Mouse (Mus musculus): Measurements from ENCODE around the gene Cenpj. TPM values are rescaled to one million over a fixed set of nuclear protein-coding genes. Genes with fewer than 3 reads are reported as not detected.

Gene Cenpj
- polyA plus RNA-seq, 1 experiment from 2014 or later = 13.3 TPM

DNA sequence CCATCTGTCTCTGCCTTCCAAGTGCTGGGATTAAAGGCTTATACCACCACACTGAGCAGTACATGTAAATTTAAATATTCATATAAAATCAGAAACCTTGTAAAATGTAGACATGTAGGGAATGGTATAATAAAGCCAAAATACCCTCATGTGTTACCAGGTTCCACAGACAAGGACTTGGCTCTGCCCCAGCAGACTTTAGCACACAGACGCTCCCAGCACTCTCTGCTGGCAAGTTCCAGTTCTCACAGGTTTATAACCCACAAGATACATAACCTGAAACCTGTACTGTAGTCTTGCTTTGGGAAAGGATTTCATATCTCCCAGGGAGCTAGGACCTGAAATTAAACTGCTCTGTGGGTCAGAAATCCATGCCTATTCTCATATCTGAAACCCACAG, 30.3 kb downstream of the Cenpj start:
- Histone ChIP-seq H3K36me3 (peaks cover 16% of the 10 kb centered on the region), H3K9me3 (no peaks in the 10 kb centered on the region), H3K9ac (no peak overlapping the region), H3K27ac (no peak overlapping the region), H3K27me3 (no peaks in the 10 kb centered on the region), H3K4me3 (no peak overlapping the region), H3K4me1 (no peaks in the 10 kb centered on the region), H3K4me2 (no peak overlapping the region)
- ATAC-seq (ENCODE audit: insufficient number of reproducible peaks, insufficient read depth, low FRiP score, low TSS enrichment, low read depth) = no peak
- 68% methylated on average over 1 of the region's 1 CpGs for WGBS

DNA sequence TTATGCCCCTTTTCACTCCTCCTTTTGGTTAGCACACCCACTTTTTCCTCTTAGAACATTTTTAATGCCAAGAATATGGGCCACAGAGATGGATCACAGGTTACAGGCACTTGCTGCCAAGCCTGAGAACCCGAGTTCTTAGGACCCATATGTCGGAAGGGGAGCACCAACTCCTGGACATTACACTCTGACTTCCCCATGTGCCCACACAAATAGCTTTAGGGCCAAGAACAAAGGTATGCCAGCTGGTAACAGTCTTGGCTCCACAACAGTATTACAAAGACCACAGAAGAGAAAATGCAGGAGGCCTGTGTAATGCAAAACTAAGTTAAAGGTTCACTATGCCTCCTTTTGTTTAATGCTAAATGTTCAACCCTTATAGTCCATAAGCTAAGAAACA, 44.4 kb downstream of the Cenpj start:
- ATAC-seq (ENCODE audit: insufficient number of reproducible peaks, insufficient read depth, low FRiP score, low TSS enrichment, low read depth) = no peak
- H3K36me3 ChIP-seq = peaks cover 34% of the 10 kb centered on the region

DNA sequence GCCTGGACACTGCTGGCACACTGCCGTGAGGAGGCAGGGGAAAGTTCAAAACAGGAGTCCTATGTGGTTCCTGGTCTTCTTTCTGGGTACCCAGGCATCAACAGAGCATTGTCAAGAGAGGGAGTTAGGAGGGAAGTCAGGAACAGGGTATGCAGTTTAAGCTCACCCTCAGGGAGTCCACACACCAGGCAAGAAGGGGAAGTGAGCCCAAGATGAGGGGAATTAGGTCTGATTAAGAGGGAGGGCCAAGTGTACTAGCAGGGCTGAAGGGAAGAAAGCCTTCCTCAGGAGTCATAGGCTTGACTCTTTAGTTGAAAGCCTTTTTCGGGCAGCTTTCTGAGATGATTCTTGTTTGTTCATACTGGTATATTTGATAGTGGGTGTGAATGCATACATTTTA, 60.5 kb downstream of the Cenpj start:
- 83% methylated on average over 2 of the region's 2 CpGs for WGBS
- Histone ChIP-seq H3K36me3 (no peaks in the 10 kb centered on the region), H3K27ac (no peak overlapping the region), H3K4me3 (no peak overlapping the region), H3K9ac (no peak overlapping the region), H3K9me3 (no peaks in the 10 kb centered on the region), H3K27me3 (no peaks in the 10 kb centered on the region), H3K4me2 (no peak overlapping the region), H3K4me1 (no peaks in the 10 kb centered on the region)
- ATAC-seq (ENCODE audit: insufficient number of reproducible peaks, insufficient read depth, low FRiP score, low TSS enrichment, low read depth) = no peak

More for the DNA sequence above, 44.4 kb downstream of the Cenpj start:
- H3K9me3 ChIP-seq = no peaks in the 10 kb centered on the region
- WGBS = 88% methylated on average over 2 of the region's 2 CpGs
- no peaks in the 10 kb centered on the region for H3K4me1 ChIP-seq
- H3K27ac ChIP-seq = no peak overlapping the region
- H3K4me3 ChIP-seq = no peak overlapping the region
- H3K27me3 ChIP-seq = no peaks in the 10 kb centered on the region
- no peak overlapping the region for H3K4me2 ChIP-seq
- H3K9ac ChIP-seq = no peak overlapping the region

DNA sequence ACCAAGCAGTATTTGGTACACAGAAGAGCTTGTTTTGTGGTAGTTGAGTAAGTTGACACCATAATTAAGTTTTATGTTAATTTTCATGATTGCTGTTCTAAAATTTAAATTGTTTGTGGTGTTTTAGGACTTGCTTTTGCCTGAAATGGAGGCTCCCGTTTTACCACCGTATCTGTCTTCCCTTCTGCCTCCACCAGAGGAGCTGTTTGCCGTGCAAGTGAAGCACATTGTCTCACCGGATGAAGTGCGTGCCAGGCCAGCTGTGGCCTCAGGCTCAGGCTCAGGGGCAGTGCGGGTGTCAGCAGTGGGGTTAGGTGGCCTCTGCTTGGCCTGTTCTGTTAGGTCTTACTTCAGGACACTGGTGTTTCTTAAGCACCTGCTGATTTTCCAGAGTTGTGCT, 63.1 kb downstream of the Cenpj start:
- Histone ChIP-seq H3K27ac (no peak overlapping the region), H3K9ac (no peak overlapping the region), H3K4me3 (no peak overlapping the region), H3K4me1 (no peaks in the 10 kb centered on the region), H3K27me3 (no peaks in the 10 kb centered on the region), H3K36me3 (no peaks in the 10 kb centered on the region), H3K9me3 (no peaks in the 10 kb centered on the region), H3K4me2 (no peak overlapping the region)
- ATAC-seq (ENCODE audit: insufficient number of reproducible peaks, insufficient read depth, low FRiP score, low TSS enrichment, low read depth) = no peak
- WGBS = 26% methylated on average over 6 of the region's 6 CpGs

DNA sequence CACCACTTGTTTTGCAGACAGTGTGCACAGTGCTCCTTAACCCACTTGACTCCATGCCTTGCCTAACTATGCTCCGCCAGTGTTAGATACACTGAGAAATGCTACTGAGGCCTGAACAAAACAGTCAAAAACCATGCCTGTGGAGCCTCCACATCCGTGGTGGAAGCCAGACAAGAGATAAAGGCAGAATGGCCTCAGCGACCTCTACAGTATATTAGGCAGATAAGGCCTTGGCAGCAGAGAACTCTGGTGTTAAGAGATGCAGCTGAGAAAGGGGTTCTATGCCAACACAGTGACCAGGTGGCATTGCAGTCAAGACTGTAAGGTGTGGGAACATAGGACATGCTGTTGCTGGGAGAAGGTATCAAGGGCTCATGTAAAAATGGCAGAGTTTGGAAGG, 68.5 kb downstream of the Cenpj start:
- H3K27me3 ChIP-seq = no peaks in the 10 kb centered on the region
- no peak overlapping the region for H3K27ac ChIP-seq
- no peak overlapping the region for H3K9ac ChIP-seq
- WGBS = 75% methylated on average over 3 of the region's 3 CpGs
- ATAC-seq (ENCODE audit: insufficient number of reproducible peaks, insufficient read depth, low FRiP score, low TSS enrichment, low read depth) = no peak
- no peaks in the 10 kb centered on the region for H3K9me3 ChIP-seq
- no peak overlapping the region for H3K4me3 ChIP-seq
- H3K4me1 ChIP-seq = no peaks in the 10 kb centered on the region
- H3K36me3 ChIP-seq = no peaks in the 10 kb centered on the region
- H3K4me2 ChIP-seq = no peak overlapping the region

DNA sequence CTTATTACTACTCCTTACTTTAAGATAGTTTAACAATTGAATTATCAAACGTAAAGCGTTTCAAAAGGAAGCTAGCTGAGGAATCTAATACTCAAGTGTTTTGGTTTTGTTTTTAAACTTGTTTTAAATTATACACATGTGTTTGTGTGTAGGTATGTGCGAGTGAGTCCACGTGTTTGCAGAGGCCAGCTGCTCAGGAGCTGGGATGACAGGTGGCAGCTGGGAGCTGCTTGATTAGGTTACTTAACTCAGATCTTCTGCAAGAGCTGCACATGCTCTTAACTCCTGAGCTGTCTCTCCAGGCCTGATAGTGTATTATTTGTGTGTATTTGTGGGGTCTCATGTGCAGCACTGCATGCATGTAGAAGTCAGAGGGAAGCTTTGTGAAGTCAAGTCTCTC, 72.8 kb downstream of the Cenpj start:
- no peak overlapping the region for H3K4me3 ChIP-seq
- no peaks in the 10 kb centered on the region for H3K9me3 ChIP-seq
- no peaks in the 10 kb centered on the region for H3K27me3 ChIP-seq
- no peaks in the 10 kb centered on the region for H3K4me1 ChIP-seq
- H3K36me3 ChIP-seq = no peaks in the 10 kb centered on the region
- no peak overlapping the region for H3K27ac ChIP-seq
- no peak for ATAC-seq (ENCODE audit: insufficient number of reproducible peaks, insufficient read depth, low FRiP score, low TSS enrichment, low read depth)
- WGBS = 35% methylated on average over 4 of the region's 4 CpGs
- no peak overlapping the region for H3K9ac ChIP-seq
- H3K4me2 ChIP-seq = no peak overlapping the region

DNA sequence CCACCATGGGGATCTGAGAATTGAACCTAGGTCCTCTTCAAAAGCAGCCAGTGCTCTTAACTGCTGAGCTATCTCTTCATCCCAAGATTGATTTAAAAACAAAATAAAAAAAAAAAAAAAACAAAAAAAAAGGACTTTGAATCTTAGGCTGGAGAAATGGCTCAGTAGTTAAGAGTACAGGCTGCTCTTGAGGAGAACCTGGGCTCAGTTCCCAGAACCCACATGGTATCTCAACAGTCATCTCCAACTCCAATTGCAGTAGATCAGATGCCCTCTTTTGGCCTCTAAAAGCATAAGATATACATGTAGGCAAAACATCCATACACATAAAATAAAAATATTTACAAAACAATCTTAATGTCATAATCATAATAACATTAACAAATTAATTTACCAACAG, 85.4 kb downstream of the Cenpj start:
- H3K4me2 ChIP-seq = no peak overlapping the region
- no peak for ATAC-seq (ENCODE audit: insufficient number of reproducible peaks, insufficient read depth, low FRiP score, low TSS enrichment, low read depth)
- H3K4me1 ChIP-seq = no peaks in the 10 kb centered on the region
- H3K4me3 ChIP-seq = no peak overlapping the region
- no peaks in the 10 kb centered on the region for H3K36me3 ChIP-seq
- H3K27me3 ChIP-seq = no peaks in the 10 kb centered on the region
- H3K9ac ChIP-seq = no peak overlapping the region
- H3K9me3 ChIP-seq = no peaks in the 10 kb centered on the region
- no peak overlapping the region for H3K27ac ChIP-seq

Other genes with a start within 250 kb of the Cenpj start
- 0.11 and 0.15 TPM in 2 replicates for gene Atp12a, start 210.4 kb downstream of the Cenpj start, polyA plus RNA-seq (2015; fragmentation: Nextera tagmentation; extraction: Ambion mirVana)
- gene Rnf17, start 172.8 kb downstream of the Cenpj start, polyA plus RNA-seq (2015; fragmentation: Nextera tagmentation; extraction: Ambion mirVana) = 2.0 and 2.2 TPM in 2 replicates
- 2.1 and 2.6 TPM in 2 replicates for gene Parp4, start 194 bp upstream of the Cenpj start, polyA plus RNA-seq (2015; fragmentation: Nextera tagmentation; extraction: Ambion mirVana)
- gene Mphosph8, start 92.8 kb upstream of the Cenpj start, polyA plus RNA-seq (2015; fragmentation: Nextera tagmentation; extraction: Ambion mirVana) = 35.7 and 42.5 TPM in 2 replicates
- gene Pspc1, start 202.9 kb upstream of the Cenpj start, polyA plus RNA-seq (2015; fragmentation: Nextera tagmentation; extraction: Ambion mirVana) = 35.3 and 45.7 TPM in 2 replicates
- 29.5 and 31.8 TPM in 2 replicates for gene Zmym5, start 236.3 kb upstream of the Cenpj start, polyA plus RNA-seq (2015; fragmentation: Nextera tagmentation; extraction: Ambion mirVana)

All from embryonic facial prominence, embryonic 13.5 days (tissue).